Mouse (Mus musculus) c-Kit-positive CD71-positive TER-119-positive erythroid progenitor cells, embryonic 14.5 days (primary cell): ENCODE measurements at regions not wholly inside any gene's neighbourhood (a gene's known extent, or its start where the extent isn't known, plus 50 kb on each side); places are given as distances from the start of the nearest gene placed in this dataset.

Source experiments
- DNase-seq: peaks from one replicate; pipeline ENCODE4 v3.0.0-alpha.2; 2013; ENCODE audit warnings: low spot score

DNA sequence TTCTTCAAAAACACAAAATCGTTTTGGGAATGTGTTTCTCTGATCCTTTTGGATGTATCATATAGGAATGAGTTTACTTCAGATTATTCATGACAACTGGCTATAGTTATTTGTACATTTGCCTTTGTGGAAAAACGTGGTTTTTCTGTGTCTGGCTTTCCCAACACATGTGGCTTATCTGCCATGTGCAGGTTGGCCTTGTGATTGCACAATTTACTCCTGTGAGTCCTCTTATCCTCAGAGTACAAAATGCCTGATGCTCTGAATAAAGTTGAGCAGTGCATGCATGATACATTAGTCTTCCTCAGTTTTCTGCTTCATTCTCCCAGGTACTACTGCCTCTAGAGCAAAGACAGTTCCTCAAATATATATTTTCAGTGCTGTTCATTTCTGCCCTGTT, 881.6 kb downstream of the Lrfn5 start:
- no peak for DNase-seq

DNA sequence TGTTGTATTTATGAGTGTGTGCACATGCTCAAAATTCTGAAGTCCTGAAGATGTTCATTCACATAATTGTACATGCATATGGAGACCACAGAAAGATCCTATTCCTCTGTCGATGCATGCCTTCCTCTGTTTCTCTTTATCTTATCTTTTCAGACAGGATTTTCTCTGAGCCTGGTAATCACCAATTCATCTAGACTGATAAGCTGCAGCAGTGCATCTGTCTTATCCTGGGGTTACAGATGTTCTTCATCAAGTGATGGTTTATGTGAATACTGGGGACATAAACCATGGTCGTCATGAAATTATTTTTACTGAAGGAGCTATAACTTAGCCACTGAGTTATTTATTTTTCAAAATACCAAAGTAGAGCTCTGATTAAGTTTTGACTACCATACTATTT, 905.7 kb downstream of the Lrfn5 start:
- peak; percentile 1 for DNase-seq

DNA sequence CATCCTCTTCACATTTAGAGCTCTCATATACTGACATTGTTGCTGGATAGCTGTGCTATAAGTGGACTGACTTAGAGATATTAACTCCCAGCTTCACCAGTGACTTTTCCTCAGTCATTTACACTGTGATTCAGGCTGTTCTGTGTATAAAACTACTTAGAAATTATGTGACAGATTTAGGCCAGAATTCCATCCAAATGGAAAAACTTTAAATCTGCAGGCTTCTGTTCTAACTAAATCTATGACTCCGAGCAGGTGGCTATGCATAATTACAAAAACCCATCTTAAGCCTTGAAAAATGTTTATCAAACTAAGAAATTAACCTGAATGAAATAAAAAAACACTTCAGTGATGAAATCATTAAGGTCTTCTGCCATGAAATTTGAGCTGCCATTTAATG, 927.7 kb downstream of the Lrfn5 start:
- DNase-seq: no peak

- DNase-seq: no peak
These were observed 960.4 kb downstream of the Lrfn5 start for GRCm38 (mm10) chr12:62483382-62483781.

- DNase-seq: no peak
These were observed 1005.6 kb downstream of the Lrfn5 start for GRCm38 (mm10) chr12:62528524-62528923.

DNA sequence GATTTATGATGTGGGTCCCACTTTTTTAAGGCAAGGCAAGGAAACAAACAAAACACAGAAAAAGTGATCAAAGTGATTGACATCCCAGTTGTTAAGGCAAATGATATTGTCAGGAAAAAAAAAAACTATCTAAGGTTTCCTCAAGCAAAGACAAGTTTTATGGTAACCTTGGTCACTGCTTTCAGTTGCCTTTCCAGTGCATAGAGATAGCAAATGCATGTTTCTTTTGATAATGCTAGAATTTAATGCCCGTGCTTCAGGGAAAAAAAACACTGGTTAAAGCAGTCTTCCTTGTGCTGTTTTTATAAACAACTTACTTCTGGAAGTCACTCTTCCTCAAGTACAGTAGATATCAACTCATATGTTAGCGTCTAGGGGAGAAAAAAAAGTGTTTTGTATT, 1029.4 kb downstream of the Lrfn5 start:
- no peak for DNase-seq

- DNase-seq: peak; percentile 6
These were observed 1031.7 kb downstream of the Lrfn5 start for GRCm38 (mm10) chr12:62554622-62555021.

DNA sequence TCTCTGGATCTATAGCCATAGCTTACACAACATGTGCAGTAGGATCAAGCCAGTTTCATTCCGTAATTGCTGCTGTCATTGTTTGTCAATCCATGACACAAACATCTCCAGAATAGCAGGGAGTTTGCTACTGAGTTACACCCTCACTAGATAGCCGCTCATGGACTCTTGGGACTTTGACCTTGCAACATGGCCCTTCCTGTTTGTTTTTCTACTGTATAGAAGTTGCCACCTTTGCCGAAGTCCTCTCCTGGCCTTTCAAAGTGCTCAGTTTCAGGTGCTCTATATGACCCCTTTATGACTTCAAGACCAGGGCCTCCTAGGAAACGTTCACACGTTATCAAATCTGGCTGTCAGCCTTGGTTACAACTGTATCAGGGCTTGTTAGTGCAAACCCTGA, 1040.8 kb downstream of the Lrfn5 start:
- DNase-seq: no peak
